Mouse (Mus musculus) midbrain, embryonic 14.5 days (tissue): ENCODE data around the gene Hsp90ab1. TPM values are rescaled to one million over a fixed set of nuclear protein-coding genes. Genes with fewer than 3 reads are reported as not detected.

Experiments used
- ATAC-seq: fragments of 200-750 bp; cut with Nextera tagmentation; 2 replicates; pipeline ENCODE4 v1.8.0; 2017; ENCODE audit warnings: moderate number of reproducible peaks, moderate library complexity; ENCODE audit not compliant: low FRiP score, low TSS enrichment
- DNase-seq: peaks from one replicate; pipeline ENCODE4 v3.0.0-alpha.2; 2015
- H3K27ac ChIP-seq: fragments of 300-500 bp; sonication (generic); replicated peaks from 2 replicates; pipeline ENCODE4 v1.5.1; 2014; ENCODE audit warnings: mild to moderate bottlenecking, low read depth, low read length, moderate library complexity
- H3K27me3 ChIP-seq: fragments of 300-500 bp; sonication (generic); 2 replicates; pipeline ENCODE4 v1.6.1; 2014; ENCODE audit warnings: low read length, control low read depth, mixed read lengths; ENCODE audit not compliant: control insufficient read depth, insufficient read depth
- H3K36me3 ChIP-seq: fragments of 300-500 bp; sonication (generic); 2 replicates; pipeline ENCODE4 v1.6.1; 2014; ENCODE audit warnings: low read length, control low read depth; ENCODE audit not compliant: control insufficient read depth, insufficient read depth
- H3K4me1 ChIP-seq: fragments of 300-500 bp; sonication (generic); 2 replicates; pipeline ENCODE4 v1.6.1; 2014; ENCODE audit warnings: mild to moderate bottlenecking, antibody characterized with exemption, low read length, control low read depth; ENCODE audit not compliant: control insufficient read depth, insufficient read depth
- H3K4me2 ChIP-seq: fragments of 300-500 bp; sonication (generic); 2 replicates; pipeline ENCODE4 v1.6.1; 2014; ENCODE audit warnings: mild to moderate bottlenecking, low read length, moderate library complexity
- H3K4me3 ChIP-seq: fragments of 300-500 bp; sonication (generic); replicated peaks from 2 replicates; pipeline ENCODE4 v1.5.1; 2014; ENCODE audit warnings: low read depth, low read length
- H3K9ac ChIP-seq: fragments of 300-500 bp; sonication (generic); replicated peaks from 2 replicates; pipeline ENCODE4 v1.6.1; 2014; ENCODE audit warnings: mild to moderate bottlenecking, low read length, moderate library complexity
- H3K9me3 ChIP-seq: fragments of 300-500 bp; sonication (generic); 2 replicates; pipeline ENCODE4 v1.6.1; 2016; ENCODE audit warnings: low read length, control low read depth, mixed read lengths; ENCODE audit not compliant: control insufficient read depth
- WGBS: fragments of 180-500 bp; shearing (Covaris S2); extraction: QIAGEN DNeasy Blood & Tissue Kit; methylation state at CpG from one replicate; pipeline ENCODE4 v1.1.7; 2014; 5-methylcytosine and 5-hydroxymethylcytosine counted together
- polyA plus RNA-seq: library from polyadenylated mRNA; unstranded; fragments of >200 nt; fragmentation: Nextera tagmentation; extraction: Ambion mirVana; gene quantifications from 2 replicates; pipeline ENCODE4 v1.2.1, GENCODE M21; 2014

Gene Hsp90ab1
- polyA plus RNA-seq, 1 experiment from 2014 or later = 1,388 TPM

- no peak for DNase-seq
- no peak overlapping the region for H3K9ac ChIP-seq
- no peak overlapping the region for H3K27ac ChIP-seq
- 41% methylated on average over 3 of the region's 3 CpGs for WGBS
- ATAC-seq = no peak
- H3K4me1 ChIP-seq = peaks cover 23% of the 10 kb centered on the region
- no peak overlapping the region; the same call in 1 of the 2 replicates for H3K4me2 ChIP-seq
- H3K9me3 ChIP-seq = no peaks in the 10 kb centered on the region
- H3K4me3 ChIP-seq = no peak overlapping the region
- peaks cover 32% of the 10 kb centered on the region for H3K27me3 ChIP-seq
- no peaks in the 10 kb centered on the region for H3K36me3 ChIP-seq
These were observed 25.8 kb upstream of the Hsp90ab1 start for GRCm38 (mm10) chr17:45598891-45599290.

GRCm38 (mm10) chr17:45598376-45598775 lies 25.3 kb upstream of the Hsp90ab1 start:
- H3K36me3 ChIP-seq = no peaks in the 10 kb centered on the region
- peaks cover 23% of the 10 kb centered on the region for H3K4me1 ChIP-seq
- H3K27ac ChIP-seq = no peak overlapping the region
- H3K4me3 ChIP-seq = no peak overlapping the region
- DNase-seq (no peak), ATAC-seq (no peak)
- WGBS = 90% methylated on average over 2 of the region's 2 CpGs
- peaks cover 33% of the 10 kb centered on the region for H3K27me3 ChIP-seq
- H3K9ac ChIP-seq = no peak overlapping the region
- no peak overlapping the region for H3K4me2 ChIP-seq
- H3K9me3 ChIP-seq = no peaks in the 10 kb centered on the region

GRCm38 (mm10) chr17:45597787-45598186 lies 24.7 kb upstream of the Hsp90ab1 start:
- H3K4me3 ChIP-seq = no peak overlapping the region
- no peaks in the 10 kb centered on the region for H3K9me3 ChIP-seq
- no peak overlapping the region for H3K27ac ChIP-seq
- DNase-seq = no peak
- 42% methylated on average over 3 of the region's 3 CpGs for WGBS
- H3K4me1 ChIP-seq = peaks cover 23% of the 10 kb centered on the region
- H3K9ac ChIP-seq = no peak overlapping the region
- peaks cover 33% of the 10 kb centered on the region for H3K27me3 ChIP-seq
- no peak for ATAC-seq
- H3K4me2 ChIP-seq = no peak overlapping the region
- no peaks in the 10 kb centered on the region for H3K36me3 ChIP-seq

GRCm38 (mm10) chr17:45596631-45597396 lies 23.7 kb upstream of the Hsp90ab1 start:
- Histone ChIP-seq H3K9ac (no peak overlapping the region; the same call in 1 of the 2 replicates), H3K27ac (peak overlapping the region; percentile 61), H3K27me3 (peaks cover 28% of the 10 kb centered on the region), H3K4me3 (no peak overlapping the region), H3K36me3 (no peaks in the 10 kb centered on the region), H3K4me1 (peaks cover 23% of the 10 kb centered on the region), H3K4me2 (no peak overlapping the region), H3K9me3 (no peaks in the 10 kb centered on the region)
- WGBS = 25% methylated on average over 11 of the region's 11 CpGs
- ATAC-seq (peak; percentile 22; the same call in 1 of the 2 replicates), DNase-seq (peak; percentile 66)

- Histone ChIP-seq H3K4me2 (peak overlapping the region; percentile 89), H3K4me1 (peaks cover 23% of the 10 kb centered on the region), H3K27me3 (peaks cover 19% of the 10 kb centered on the region), H3K36me3 (no peaks in the 10 kb centered on the region), H3K9me3 (no peaks in the 10 kb centered on the region), H3K27ac (0 out of 2 replicates have a peak overlapping the region, but pooled peaks have one; percentile 26), H3K9ac (peak overlapping the region; percentile 56), H3K4me3 (peak overlapping the region; percentile 40)
- DNase-seq (no peak), ATAC-seq (no peak)
- 4% methylated on average over 23 of the region's 23 CpGs for WGBS
These were observed 22.8 kb upstream of the Hsp90ab1 start for GRCm38 (mm10) chr17:45595736-45596390.

- peak overlapping the region; percentile 56 for H3K9ac ChIP-seq
- H3K4me2 ChIP-seq = peak overlapping the region; percentile 89
- WGBS = 1% methylated on average over 58 of the region's 58 CpGs
- no peaks in the 10 kb centered on the region for H3K9me3 ChIP-seq
- peaks cover 23% of the 10 kb centered on the region for H3K4me1 ChIP-seq
- DNase-seq (peak; percentile 73), ATAC-seq (peak; percentile 53; the same call in 1 of the 2 replicates)
- peak overlapping the region; percentile 40 for H3K4me3 ChIP-seq
- H3K27ac ChIP-seq = 0 out of 2 replicates have a peak overlapping the region, but pooled peaks have one; percentile 26
- H3K36me3 ChIP-seq = no peaks in the 10 kb centered on the region
- peaks cover 12% of the 10 kb centered on the region for H3K27me3 ChIP-seq
These were observed 22.0 kb upstream of the Hsp90ab1 start for GRCm38 (mm10) chr17:45594881-45595735.

GRCm38 (mm10) chr17:45594195-45594594 lies 21.1 kb upstream of the Hsp90ab1 start:
- Histone ChIP-seq H3K9ac (no peak overlapping the region), H3K27ac (no peak overlapping the region)

GRCm38 (mm10) chr17:45593479-45593878 lies 20.4 kb upstream of the Hsp90ab1 start:
- no peak for DNase-seq
- H3K27ac ChIP-seq = no peak overlapping the region

More at GRCm38 (mm10) chr17:45594195-45594594, 21.1 kb upstream of the Hsp90ab1 start:
- no peaks in the 10 kb centered on the region for H3K36me3 ChIP-seq
- ATAC-seq = no peak
- peaks cover 11% of the 10 kb centered on the region; the same call in 1 of the 2 replicates for H3K27me3 ChIP-seq
- peak overlapping the region; percentile 40; the same call in 1 of the 2 replicates for H3K4me3 ChIP-seq
- 52% methylated on average over 8 of the region's 8 CpGs for WGBS
- H3K4me1 ChIP-seq = peaks cover 19% of the 10 kb centered on the region
- peak overlapping the region; percentile 89 for H3K4me2 ChIP-seq
- DNase-seq = no peak
- H3K9me3 ChIP-seq = no peaks in the 10 kb centered on the region

More at GRCm38 (mm10) chr17:45593479-45593878, 20.4 kb upstream of the Hsp90ab1 start:
- H3K4me3 ChIP-seq = no peak overlapping the region
- H3K9ac ChIP-seq = no peak overlapping the region
- 24% methylated on average over 8 of the region's 8 CpGs for WGBS
- ATAC-seq = no peak
- H3K9me3 ChIP-seq = no peaks in the 10 kb centered on the region
- peaks cover 11% of the 10 kb centered on the region; the same call in 1 of the 2 replicates for H3K27me3 ChIP-seq
- no peaks in the 10 kb centered on the region for H3K36me3 ChIP-seq
- peaks cover 18% of the 10 kb centered on the region for H3K4me1 ChIP-seq
- H3K4me2 ChIP-seq = peak overlapping the region; percentile 0; the same call in 1 of the 2 replicates
